Mouse (Mus musculus) C2C12 (cell line): ENCODE results near the gene Flywch1.

Experiments used
- CEBPB ChIP-seq: IDR thresholded peaks from one replicate; pipeline ENCODE4 v1.6.1; 2011; ENCODE audit warnings: low read depth, mild to moderate bottlenecking, control low read depth, moderate library complexity
- CTCF ChIP-seq: IDR thresholded peaks from one replicate; pipeline ENCODE4 v1.5.1; 2011; ENCODE audit not compliant: control insufficient read depth, insufficient read depth, insufficient read length
- MAX ChIP-seq: IDR thresholded peaks from one replicate; pipeline ENCODE4 v1.6.1; 2011; ENCODE audit warnings: mild to moderate bottlenecking, control low read depth
- USF1 ChIP-seq: IDR thresholded peaks from one replicate; pipeline ENCODE4 v1.6.1; 2011; ENCODE audit warnings: low read depth, mild to moderate bottlenecking, control low read depth, moderate library complexity

DNA sequence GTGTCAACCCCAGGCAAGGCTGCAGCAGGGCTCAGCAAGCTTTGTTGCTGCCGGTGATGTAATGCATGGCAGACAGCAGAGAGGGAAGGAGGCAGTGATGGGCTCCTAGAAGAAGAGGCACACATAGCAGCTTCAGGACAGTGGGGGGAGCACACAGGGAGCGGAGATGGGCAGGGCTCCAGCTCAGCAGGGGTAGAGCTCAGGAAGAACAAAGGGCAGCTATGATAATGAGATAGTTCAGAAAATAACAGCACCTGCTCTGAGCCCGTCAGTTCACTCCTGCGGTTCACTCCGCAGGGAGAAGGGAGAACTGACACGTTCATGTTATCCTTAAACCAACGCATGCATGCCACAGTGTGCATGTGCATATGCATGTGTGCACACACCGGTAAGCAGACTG, 12.6 kb downstream of the Flywch1 start:
- no peak for TF ChIP-seq CTCF
- no peak for TF ChIP-seq MAX
- no peak for TF ChIP-seq USF1
- TF ChIP-seq CEBPB, result no peak
